Mouse (Mus musculus): ENCODE measurements around the gene Tom1.

Gene Tom1

DNA sequence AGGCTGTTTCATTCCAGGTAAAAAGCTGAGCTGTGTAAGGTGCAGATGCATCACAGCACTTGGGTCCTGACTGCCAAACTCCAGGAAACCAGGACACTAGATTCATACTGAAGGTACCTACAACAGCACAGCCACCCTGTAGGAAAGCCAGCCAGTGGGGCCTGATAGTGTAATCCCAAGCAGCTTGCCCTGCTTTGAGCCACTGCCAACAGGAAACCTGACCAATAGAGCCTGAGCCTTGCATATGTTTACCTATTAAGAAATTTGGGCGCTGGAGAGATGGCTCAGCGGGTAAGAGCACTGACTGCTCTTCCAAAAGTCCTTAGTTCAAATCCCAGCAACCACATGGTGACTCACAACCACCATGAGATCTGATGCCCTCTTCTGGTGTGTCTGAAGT, 8.7 kb downstream of the Tom1 start:
- in situ Hi-C loops (cut with MboI, MseI) = no loop called here

- in situ Hi-C loops (cut with MboI, MseI) = no loop called here
These were observed 9.5 kb downstream of the Tom1 start for GRCm38 (mm10) chr8:75042974-75043373.

DNA sequence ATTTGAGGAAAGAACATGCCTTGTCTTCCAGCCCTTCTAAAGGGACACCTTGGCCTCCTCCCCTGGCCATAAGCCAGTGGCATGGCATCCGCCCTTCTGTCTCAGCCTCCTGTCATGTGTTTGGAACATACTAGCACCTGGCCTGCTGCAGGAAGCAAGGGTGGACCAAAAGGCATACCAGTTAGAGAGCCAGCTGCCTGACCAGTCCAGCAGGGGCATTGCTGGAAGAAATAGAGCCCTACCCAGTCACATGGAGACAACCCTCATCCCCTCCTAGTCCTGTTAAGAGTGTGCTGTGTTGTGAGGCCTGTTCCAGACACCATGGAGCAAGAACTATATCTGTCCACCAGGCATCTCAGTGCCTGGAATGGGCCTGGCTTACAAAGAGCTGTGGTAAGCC, 12.8 kb downstream of the Tom1 start:
- in situ Hi-C loops (cut with MboI, MseI) = no loop called here

DNA sequence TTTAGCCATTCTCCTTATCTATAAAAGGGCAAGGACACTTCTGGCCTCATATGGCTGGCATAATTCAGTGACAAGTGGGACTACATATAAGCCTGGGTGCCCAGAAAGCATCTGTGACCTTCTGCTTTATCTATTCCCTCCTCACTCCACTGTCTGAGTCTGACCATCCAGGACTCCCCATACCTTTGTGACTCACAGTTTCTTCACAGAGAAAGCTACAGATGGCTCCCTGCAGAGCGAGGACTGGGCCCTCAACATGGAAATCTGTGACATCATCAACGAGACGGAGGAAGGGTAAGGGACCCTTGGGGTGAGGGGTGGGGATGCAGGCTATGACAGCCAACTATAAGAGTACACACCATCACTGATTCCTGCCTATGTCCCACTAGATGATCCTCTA, 14.3 kb downstream of the Tom1 start:
- in situ Hi-C loops (cut with MboI, MseI) = no loop called here

GRCm38 (mm10) chr8:75053342-75053741, 19.8 kb downstream of the Tom1 start:
- in situ Hi-C loops (cut with MboI, MseI) = no loop called here

DNA sequence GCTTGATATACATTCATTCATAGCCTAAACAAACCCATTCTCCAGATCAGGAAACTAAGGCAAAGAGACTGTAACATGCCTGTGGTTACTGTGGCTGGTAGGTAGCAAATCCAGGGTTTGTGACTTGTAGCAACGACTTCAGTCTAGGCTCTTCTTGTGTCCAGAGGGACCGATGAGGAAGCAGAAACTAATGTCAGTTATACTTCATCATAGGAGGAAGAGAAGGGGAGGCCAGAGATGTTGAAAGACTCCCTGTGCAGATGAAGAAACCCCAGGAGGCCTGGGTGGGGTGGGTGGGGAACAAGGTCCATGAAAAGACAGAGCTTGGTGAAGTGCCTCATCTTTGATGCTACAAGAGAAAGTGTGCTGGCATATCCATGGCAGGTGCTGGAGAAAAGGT, 22.2 kb downstream of the Tom1 start:
- in situ Hi-C loops (cut with MboI, MseI) = no loop called here

DNA sequence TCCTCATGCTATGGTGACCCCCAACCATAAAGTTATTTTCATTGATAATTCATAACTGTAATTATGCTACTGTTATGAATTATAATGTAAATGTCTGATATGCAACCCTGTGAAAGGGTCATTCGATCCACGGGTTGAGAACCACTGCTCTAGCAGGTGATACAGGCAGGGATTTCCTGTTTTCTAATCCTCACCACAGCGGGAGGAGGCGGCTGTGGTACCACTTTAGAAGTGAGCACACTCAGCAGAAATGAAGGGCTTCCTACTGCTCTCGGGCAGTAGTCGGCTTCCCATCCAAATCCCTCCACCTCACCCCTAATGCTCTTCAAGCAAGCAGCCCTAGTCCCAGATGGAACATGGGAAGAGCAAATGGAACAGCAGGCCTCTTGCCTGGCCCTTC, 26.5 kb downstream of the Tom1 start:
- in situ Hi-C loops (cut with MboI, MseI) = no loop called here

DNA sequence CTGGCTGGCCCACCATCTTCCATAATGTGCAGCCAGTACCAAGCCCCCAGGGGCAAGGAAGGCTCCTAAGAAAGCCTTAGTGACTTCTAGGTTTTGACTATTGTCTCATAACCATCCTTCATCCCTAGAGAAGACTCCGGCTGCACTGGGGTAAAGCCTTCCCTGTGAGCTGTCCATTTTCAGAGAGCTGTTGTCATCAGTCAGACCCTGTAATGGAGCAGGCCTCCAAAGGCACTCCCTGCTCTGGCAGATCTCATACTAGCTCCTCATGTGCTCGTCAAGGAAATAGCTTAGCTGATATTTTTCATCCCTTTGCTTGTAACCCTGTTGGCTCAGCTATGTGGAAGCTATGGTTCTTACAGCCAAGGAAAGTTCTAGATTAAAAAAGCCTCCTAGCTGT, 27.3 kb downstream of the Tom1 start:
- in situ Hi-C loops (cut with MboI, MseI) = no loop called here

DNA sequence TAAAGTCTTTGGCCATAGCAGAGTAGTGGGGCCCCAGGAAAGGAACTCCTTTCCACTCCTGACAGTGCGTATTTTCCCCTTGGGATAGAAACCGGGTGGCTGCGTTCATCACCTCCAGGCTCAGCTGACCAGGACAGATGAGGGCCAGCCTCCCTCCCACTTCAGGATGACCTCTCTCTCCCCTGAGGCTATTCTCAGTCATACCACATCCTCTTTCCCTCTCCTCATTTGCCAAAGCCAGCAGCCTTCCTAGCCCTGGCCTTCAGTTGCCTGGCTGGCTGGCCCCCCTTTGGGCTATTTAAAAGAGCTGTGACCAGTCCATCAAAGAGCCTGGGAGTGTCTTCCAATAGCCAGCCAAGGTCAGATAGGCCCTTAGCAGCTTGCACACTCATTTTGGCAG, 29.8 kb downstream of the Tom1 start:
- in situ Hi-C loops (cut with MboI, MseI) = no loop called here

- in situ Hi-C loops (cut with MboI, MseI) = no loop called here
These were observed 31.3 kb downstream of the Tom1 start for GRCm38 (mm10) chr8:75064790-75065189.

DNA sequence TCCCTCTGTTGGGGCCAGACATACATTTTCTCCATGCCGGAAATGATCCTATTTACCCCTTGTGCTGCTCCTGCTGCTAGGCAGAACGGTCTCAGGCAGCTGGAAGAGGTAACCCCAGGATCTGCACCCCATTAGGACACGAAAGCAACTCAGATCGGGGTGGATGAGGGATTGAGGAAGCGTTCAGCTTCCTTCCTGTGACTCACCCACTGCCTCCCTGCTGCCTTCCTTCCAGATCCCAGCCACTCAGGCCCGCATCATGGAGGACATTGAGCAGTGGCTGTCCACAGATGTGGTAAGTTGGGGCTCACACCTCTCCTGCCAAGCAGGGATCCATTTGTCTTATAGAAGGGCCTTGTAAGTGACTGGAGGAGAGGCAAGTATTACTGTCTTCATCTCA, 33.8 kb downstream of the Tom1 start:
- in situ Hi-C loops (cut with MboI, MseI) = no loop called here

GRCm38 (mm10) chr8:75070297-75070696, 36.8 kb downstream of the Tom1 start:
- in situ Hi-C loops (cut with MboI, MseI) = no loop called here

DNA sequence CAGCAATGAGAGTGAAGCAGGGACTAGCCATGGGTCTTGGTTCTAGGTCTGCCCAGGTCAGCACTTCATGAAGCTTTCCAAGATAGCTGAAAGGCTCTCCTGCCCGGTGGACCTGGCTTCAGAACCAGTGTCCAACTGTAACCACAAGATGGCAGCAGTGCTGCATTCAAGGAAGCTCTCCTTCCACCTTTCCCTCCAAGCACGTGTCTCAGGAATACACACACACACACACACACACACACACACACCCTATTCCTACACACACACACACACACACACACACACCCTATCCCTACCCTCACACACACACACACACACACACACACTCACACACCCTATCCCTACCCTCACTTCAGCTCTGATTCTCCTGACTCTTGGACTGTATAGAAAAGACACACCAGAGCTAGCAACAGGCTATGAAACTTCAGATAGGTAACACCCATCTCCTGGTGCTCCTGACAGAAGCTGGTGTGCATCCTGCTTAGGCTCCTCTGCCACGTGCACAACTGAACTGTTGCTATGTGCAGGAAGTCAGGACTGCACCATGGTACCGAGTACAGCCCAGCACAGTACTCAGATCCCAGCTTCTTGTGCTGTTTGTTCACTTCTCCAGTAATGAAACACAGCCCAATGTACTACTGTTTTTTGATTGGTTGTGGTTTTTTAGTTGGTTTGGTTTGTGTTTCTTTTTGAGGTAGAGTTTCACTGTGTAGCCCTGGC, 38.3 kb downstream of the Tom1 start:
- in situ Hi-C loops (cut with MboI, MseI) = no loop called here

- in situ Hi-C loops (cut with MboI, MseI) = loop anchor here (5.0 kb wide), 1 partner anchor 142 kb away; no protein-coding TSS in a partner anchor
These were observed 41.4 kb downstream of the Tom1 start for GRCm38 (mm10) chr8:75074876-75075275.

DNA sequence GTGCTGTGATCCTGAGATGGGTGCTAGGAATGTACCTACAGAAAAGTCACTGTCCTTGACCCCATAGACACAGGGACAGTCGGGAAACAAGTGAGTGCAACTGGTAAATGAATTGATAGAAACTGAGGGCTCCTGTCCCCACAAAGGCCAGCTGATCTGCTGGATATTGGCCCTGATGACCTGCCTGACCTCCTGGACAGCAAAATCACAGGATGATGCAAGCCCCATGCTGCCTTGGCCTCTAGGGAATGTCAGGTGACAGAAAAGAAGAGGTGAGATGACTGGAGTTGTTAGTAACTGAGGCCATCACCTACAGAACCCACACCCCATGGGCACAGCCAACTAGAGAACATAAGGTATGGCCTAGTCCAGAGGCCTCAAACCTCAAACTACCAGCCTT, 44.7 kb downstream of the Tom1 start:
- in situ Hi-C loops (cut with MboI, MseI) = loop anchor here (5.0 kb wide), 1 partner anchor 139 kb away; no protein-coding TSS in a partner anchor

DNA sequence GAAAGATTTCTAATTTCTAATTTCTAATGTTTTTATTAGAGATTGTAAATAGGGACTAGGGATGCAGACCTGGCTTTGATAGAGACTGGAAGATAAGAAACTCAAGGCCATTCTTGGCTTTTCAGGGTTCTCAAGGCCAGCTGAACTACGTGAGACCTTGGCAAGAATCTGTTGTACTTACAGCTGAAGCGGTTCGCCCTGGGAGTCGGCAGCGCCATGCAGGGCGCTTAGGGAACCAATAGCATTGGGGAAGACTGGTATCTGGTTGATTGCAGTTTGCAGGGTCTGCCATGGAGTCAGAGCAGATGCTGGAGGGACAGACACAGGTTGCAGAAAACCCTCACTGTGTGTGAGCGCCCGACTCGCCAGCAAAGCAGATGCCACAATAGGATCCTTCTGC, 45.3 kb downstream of the Tom1 start:
- in situ Hi-C loops (cut with MboI, MseI) = loop anchor here (5.0 kb wide), 1 partner anchor 138 kb away; no protein-coding TSS in a partner anchor

DNA sequence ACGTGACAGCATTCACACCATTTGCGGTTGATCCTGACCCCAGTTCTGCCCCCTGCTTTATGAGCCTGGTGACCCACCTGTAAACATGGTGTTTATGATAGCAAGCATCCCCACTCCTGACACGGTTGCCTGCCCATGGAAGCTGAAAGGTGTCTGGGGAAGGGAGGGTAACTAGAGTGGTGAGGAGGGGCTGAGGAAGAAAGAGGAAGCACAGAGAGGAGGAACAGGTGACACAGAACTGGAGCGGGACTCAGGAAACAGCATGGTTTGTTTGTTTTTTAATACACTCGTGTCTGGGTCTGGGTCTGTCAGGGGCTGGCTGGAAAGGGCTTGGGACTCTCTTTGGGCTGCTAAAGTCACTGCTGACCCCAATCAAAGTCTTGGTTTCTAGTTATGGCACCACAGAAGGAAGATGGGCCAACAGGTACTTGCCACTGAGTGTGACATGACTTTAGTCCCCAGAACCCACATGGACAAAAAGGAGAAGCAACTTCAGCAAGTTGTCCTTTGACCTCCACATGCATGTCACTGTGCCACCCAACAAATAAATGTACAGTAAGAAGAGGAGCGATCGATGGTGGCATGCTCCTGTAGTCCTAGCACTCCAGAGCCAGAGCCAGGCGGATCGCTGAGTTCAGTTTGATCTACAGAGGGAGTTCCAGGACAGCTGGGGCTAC, 48.0 kb downstream of the Tom1 start:
- in situ Hi-C loops (cut with MboI, MseI) = no loop called here

DNA sequence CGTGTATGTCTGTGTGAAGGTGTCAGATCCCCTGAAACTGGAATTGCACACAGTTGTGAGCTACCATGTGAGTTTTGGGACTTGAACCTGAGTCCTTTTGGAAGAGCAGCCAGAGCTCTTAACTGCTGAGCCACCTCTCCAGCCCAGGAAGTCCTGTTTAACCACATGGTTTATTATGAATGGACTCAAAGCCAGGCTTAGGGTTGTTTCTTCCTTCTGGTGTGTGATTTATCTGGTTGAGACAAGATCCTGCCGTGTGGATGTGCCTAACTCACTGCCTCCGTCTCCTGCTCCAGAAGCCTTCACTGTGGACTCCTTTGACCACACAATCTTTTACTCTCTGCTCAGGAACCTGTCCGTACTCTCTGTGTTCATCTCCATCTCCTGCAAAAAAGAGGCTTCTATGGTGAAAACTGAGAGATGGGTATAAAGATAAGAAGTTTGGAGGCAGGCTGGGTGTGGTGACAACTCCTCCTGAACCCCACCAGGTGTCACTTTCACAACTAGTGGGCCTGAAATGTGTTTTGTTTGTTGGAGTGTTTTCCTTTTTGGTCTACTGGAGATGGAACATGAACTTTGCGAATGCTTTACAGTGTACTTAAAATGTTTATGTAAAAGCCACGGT, 48.8 kb downstream of the Tom1 start:
- in situ Hi-C loops (cut with MboI, MseI) = no loop called here

DNA sequence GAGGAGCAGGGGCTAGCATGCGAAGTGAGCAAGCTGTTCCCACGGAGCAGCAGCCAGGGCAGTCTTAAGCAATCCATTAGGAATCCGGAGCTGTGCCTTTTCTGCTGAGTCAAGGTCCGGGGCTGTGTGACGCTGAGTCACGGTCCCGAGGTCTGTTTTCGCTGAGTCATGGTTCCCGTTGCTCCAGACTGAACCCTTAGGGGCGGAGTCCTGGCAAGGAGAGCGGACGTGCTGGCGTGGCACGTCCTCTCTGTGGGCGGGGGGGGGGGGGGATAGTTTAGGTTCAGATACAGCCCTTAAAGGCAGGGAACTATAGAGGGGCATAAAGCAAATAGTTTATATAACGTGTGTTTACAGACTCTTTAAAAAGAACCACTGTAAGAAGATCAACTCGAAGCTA, 50.3 kb downstream of the Tom1 start:
- in situ Hi-C loops (cut with MboI, MseI) = no loop called here

DNA sequence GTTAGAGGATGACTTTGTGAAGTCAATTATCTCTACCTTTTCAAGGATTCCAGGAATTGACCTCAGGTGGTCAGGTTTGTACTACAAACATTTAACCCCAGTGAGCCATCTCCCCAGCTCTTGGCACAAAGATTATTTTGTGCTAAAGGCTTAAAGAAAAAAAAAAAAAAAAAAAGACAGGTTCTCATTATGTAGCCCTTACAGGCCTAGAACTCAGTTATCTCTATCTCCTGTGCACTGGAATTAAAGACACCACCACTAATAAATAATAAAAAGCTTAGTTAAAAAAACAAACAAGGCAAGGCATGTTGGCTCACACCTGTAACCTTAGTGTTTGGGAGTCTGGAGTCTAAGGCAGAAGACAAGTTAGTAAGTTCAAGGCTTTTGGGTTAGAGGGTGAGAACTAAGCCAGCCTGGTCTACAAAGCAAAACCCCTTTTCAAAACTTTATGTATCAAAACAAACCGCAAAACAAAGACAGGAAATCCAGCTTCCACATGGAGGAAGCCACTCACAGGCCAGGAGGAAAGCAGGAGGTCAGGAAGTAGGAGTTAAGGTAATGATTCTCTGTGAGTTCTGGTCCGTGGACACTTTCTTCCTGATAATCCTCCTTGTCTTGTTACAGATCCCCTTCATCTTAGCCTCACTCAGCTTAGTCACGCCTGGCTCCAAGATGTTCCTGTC, 51.0 kb downstream of the Tom1 start:
- in situ Hi-C loops (cut with MboI, MseI) = no loop called here

DNA sequence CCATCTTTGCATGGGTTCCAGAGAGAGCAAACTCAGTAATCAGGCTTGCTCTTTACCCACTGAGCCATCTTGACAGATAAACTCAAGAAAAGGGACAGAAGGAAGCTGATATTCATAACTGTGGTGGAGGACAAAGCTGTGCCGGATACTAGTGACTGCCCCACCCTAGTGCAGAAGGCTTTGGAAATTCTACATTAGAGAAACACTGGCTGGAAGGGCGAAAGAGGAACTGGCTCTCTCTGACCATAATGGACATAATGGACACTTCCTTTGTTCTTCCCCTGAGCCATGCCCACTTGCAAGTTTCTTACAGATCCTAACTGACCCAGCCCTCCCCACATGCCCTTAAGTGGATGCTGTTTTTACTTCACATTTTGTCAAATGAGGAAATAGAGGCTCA, 52.5 kb downstream of the Tom1 start:
- in situ Hi-C loops (cut with MboI, MseI) = no loop called here

- in situ Hi-C loops (cut with MboI, MseI) = no loop called here
These were observed 53.6 kb downstream of the Tom1 start for GRCm38 (mm10) chr8:75087127-75087526.

Data from regulatory T cell (primary cell).